Mouse (Mus musculus) liver, embryonic 11.5 days (tissue): ENCODE results near the gene Slc35g1. TPM values are rescaled to one million over a fixed set of nuclear protein-coding genes. Genes with fewer than 3 reads are reported as not detected.
A peak's percentile ranks its signal among the peaks of the same experiment; 100 is the strongest.

Source experiments
- ATAC-seq: fragments of 200-750 bp; cut with Nextera tagmentation; replicated peaks from 2 replicates; pipeline ENCODE4 v1.8.0; 2017; ENCODE audit warnings: moderate number of reproducible peaks, mild to moderate bottlenecking, moderate TSS enrichment, moderate library complexity; ENCODE audit not compliant: low FRiP score
- DNase-seq: peaks from one replicate; pipeline ENCODE4 v3.0.0-alpha.2; 2017; ENCODE audit warnings: low spot score
- H3K27ac ChIP-seq: fragments of 300-500 bp; sonication (generic); 2 replicates; pipeline ENCODE4 v1.5.1; 2014; ENCODE audit warnings: mild to moderate bottlenecking, low read depth, low read length, control low read depth
- H3K27me3 ChIP-seq: fragments of 300-500 bp; sonication (generic); replicated peaks from 2 replicates; pipeline ENCODE4 v1.6.1; 2014; ENCODE audit warnings: low read length, mixed read lengths; ENCODE audit not compliant: control insufficient read depth, insufficient read depth
- H3K36me3 ChIP-seq: fragments of 300-500 bp; sonication (generic); 2 replicates; pipeline ENCODE4 v1.6.1; 2014; ENCODE audit warnings: mild to moderate bottlenecking, low read length, moderate library complexity, mixed read lengths; ENCODE audit not compliant: control insufficient read depth, insufficient read depth
- H3K4me1 ChIP-seq: fragments of 300-500 bp; sonication (generic); replicated peaks from 2 replicates; pipeline ENCODE4 v1.6.1; 2014; ENCODE audit warnings: low read length, mixed read lengths; ENCODE audit not compliant: control insufficient read depth, insufficient read depth
- H3K4me2 ChIP-seq: fragments of 300-500 bp; sonication (generic); 2 replicates; pipeline ENCODE4 v1.6.1; 2014; ENCODE audit warnings: mild to moderate bottlenecking, control low read depth, moderate library complexity
- H3K4me3 ChIP-seq: fragments of 300-500 bp; sonication (generic); 2 replicates; pipeline ENCODE4 v1.5.1; 2014; ENCODE audit warnings: low read depth, low read length, control low read depth
- H3K9ac ChIP-seq: fragments of 300-500 bp; sonication (generic); 2 replicates; pipeline ENCODE4 v1.6.1; 2014; ENCODE audit warnings: low read depth, low read length, control low read depth
- H3K9me3 ChIP-seq: fragments of 300-500 bp; sonication (generic); 2 replicates; pipeline ENCODE4 v1.6.1; 2016; ENCODE audit warnings: low read length, inconsistent platforms, mixed read lengths; ENCODE audit not compliant: control insufficient read depth
- WGBS: fragments of 180-500 bp; shearing (Covaris S2); extraction: QIAGEN DNeasy Blood & Tissue Kit; methylation state at CpG from one replicate; pipeline ENCODE4 v1.1.7; 2014; 5-methylcytosine and 5-hydroxymethylcytosine counted together
- polyA plus RNA-seq: library from polyadenylated mRNA; unstranded; fragments of >200 nt; fragmentation: Nextera tagmentation; extraction: Ambion mirVana; gene quantifications from 2 replicates; pipeline ENCODE4 v1.2.1, GENCODE M21; 2014

Slc35g1 gene
- polyA plus RNA-seq: 9.1 and 9.4 TPM in 2 replicates

DNA sequence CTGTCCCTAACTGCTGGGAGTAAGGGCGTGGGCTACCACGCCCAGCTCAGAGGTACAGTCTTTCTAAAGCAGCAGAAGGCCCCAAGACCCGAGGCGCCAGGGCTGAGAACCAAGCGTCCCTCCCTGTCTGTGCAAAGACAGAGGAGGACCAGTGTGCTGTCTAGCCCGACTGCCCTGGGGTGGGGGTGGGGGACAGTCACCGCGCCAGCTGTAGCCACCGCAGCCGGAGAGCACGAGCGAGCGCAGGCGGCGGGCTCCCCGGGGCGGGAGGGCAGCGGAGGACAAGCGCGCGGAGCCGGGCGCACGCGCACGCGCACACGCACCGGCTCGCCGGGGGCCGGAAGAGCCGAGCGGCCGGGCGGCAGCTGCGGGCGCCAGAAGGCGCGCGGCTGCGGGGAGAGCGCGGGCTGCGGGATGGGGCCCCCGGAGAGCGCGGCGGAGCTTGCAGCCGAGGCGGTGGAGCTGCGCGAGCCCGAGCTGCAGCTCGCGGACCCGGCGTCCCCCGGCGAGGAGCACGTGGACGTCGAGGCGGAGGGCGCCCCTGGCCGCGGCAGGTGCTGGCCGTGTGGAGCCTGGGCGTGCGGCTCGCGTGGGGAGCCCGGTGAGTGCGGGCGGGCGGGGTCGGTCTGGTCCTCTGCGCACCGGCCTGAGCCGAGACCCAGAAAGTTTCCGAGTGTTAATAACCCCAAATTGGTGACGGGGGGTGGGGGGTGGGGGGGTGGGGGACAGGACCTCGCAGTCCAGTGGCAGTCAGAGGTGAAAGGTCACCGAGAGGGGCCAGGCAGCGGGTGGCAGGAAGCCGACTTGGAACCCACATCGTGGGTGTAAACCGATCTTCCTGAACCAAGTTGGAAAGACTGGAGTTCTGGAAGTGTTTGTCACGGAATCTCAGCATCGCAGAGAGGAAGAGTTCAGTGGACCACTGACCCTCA is at the start of gene Slc35g1:
TSS of gene Slc35g1 (plus strand) at position 280 of the 932 bp plus-strand sequence.
- peak within 1 kb of the TSS; percentile 75 for H3K9ac ChIP-seq
- peak within 1 kb of the TSS; percentile 73 for H3K4me2 ChIP-seq
- peak within 1 kb of the TSS; percentile 2; the same call in 1 of the 2 replicates for H3K27ac ChIP-seq
- peak; percentile 82 for DNase-seq
- H3K27me3 ChIP-seq: no peaks in the 10 kb centered on the region
- WGBS: 1% methylated on average over 74 of the region's 90 CpGs
- peak; percentile 89 for ATAC-seq
- H3K36me3 ChIP-seq: no peaks in the 10 kb centered on the region
- peak within 1 kb of the TSS; percentile 62 for H3K4me3 ChIP-seq
- no peaks in the 10 kb centered on the region for H3K9me3 ChIP-seq
- H3K4me1 ChIP-seq: peaks cover 7% of the 10 kb centered on the region; the same call in 1 of the 2 replicates

DNA sequence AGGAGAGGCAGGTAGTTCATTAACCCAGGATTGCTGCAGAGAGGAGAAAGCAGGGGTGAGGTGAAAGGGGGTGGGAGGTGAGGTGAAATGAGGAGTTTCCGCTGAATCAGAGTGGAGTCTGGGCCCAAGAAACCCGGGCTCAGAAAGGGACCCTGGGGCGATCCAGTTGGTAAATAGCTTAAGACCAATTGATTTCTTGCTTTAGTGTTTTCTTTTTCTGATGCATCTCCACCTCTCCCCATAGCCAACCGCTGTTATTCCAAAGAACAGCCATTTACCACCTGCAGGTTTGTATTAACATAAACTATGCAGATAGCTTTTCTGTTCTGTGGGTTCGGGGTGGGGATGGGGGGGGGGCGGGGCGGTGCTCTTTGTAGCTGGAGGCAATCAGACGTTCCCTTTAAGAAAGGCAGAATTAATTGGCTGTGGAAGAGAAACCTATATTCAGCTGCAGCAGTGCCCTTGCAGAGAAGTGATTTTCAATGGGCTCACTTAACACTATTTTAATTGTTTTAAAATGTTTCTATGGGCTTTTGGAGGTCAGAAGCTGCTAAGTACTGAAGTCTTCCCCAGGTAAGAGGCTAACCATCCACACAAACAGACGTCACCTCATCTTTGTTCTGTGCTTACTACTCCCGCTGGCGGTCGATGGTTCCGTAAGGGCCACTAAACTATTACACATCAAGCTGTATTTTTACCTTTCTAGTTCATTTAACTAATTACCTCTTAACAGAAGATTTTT is 47.3 kb upstream of the Slc35g1 start:
- Histone ChIP-seq H3K27me3 (no peaks in the 10 kb centered on the region), H3K36me3 (no peaks in the 10 kb centered on the region), H3K4me3 (no peak overlapping the region), H3K9ac (no peak overlapping the region), H3K9me3 (no peaks in the 10 kb centered on the region; the same call in 1 of the 2 replicates), H3K4me1 (no peaks in the 10 kb centered on the region), H3K27ac (no peak overlapping the region), H3K4me2 (no peak overlapping the region)
- no peak for DNase-seq
- WGBS: 36% methylated on average over 13 of the region's 13 CpGs
- no peak for ATAC-seq

DNA sequence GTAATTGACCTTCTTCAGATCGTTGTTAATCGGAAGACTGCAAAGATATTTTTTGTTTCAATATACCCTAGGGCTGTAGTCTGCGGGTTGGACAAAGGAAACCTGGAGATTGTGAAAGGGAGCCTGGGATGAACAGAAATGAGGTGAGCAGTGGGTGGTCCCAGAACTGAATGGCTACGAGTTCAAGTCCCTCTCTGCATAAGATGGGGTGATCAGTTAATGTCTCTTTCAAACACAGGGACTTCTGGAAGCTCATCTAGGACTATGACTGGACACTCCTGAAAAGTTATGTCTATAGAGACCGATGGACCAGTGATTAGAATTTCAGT is 46.8 kb upstream of the Slc35g1 start:
- H3K4me1 ChIP-seq: no peaks in the 10 kb centered on the region
- no peak overlapping the region for H3K4me3 ChIP-seq
- H3K36me3 ChIP-seq: no peaks in the 10 kb centered on the region
- no peak overlapping the region for H3K4me2 ChIP-seq
- WGBS: 74% methylated on average over 5 of the region's 5 CpGs
- no peak for ATAC-seq
- H3K27ac ChIP-seq: no peak overlapping the region
- H3K27me3 ChIP-seq: no peaks in the 10 kb centered on the region
- DNase-seq: no peak
- no peaks in the 10 kb centered on the region; the same call in 1 of the 2 replicates for H3K9me3 ChIP-seq
- no peak overlapping the region for H3K9ac ChIP-seq

DNA sequence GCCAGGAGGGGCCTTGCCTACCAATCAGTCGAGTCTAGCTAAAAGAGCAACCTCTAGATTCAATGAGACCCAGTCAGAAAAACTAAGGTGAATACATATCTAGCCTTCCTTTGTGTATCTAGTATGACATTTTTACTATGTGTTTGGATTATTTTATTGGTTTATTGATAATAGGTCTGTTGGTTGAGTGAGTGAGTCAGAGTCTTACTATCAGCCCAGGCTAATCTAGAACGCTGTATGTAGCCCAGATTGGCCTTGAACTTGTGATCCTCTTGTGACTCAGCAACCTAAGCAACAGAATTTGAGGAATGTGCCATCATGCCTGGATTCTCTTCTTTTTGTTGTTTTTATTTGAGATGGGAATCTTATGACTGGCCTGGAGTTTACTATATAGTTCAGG is 44.6 kb upstream of the Slc35g1 start:
- Histone ChIP-seq H3K27ac (no peak overlapping the region), H3K27me3 (no peaks in the 10 kb centered on the region), H3K9ac (no peak overlapping the region), H3K4me3 (no peak overlapping the region), H3K4me2 (no peak overlapping the region), H3K4me1 (no peaks in the 10 kb centered on the region), H3K9me3 (no peaks in the 10 kb centered on the region), H3K36me3 (no peaks in the 10 kb centered on the region)
- 78% methylated on average over 2 of the region's 2 CpGs for WGBS
- no peak for ATAC-seq
- DNase-seq: no peak

DNA sequence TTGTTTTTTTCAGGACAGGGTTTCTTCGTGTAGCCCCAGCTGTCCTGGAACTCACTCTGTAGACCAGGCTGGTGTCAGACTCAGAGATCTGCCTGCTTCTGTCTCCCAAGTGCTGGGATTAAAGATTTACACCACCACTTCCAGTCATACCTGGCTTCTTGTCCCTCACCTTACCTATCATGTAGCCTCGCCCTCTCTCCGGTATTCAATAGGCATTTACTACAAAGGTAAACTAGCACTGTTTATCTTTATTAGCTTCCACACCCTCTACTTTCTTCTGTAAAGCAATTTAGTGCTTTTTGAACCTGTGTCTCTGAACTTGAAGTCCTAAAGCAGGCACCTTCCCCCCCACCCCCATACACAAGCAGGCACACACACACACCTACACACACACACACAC is 44.1 kb upstream of the Slc35g1 start:
- no peaks in the 10 kb centered on the region for H3K27me3 ChIP-seq
- no peaks in the 10 kb centered on the region for H3K36me3 ChIP-seq
- H3K4me2 ChIP-seq: no peak overlapping the region
- no peaks in the 10 kb centered on the region for H3K4me1 ChIP-seq
- H3K27ac ChIP-seq: no peak overlapping the region
- 75% methylated on average over 3 of the region's 3 CpGs for WGBS
- no peaks in the 10 kb centered on the region for H3K9me3 ChIP-seq
- H3K4me3 ChIP-seq: no peak overlapping the region
- H3K9ac ChIP-seq: no peak overlapping the region
- DNase-seq (no peak), ATAC-seq (no peak)

DNA sequence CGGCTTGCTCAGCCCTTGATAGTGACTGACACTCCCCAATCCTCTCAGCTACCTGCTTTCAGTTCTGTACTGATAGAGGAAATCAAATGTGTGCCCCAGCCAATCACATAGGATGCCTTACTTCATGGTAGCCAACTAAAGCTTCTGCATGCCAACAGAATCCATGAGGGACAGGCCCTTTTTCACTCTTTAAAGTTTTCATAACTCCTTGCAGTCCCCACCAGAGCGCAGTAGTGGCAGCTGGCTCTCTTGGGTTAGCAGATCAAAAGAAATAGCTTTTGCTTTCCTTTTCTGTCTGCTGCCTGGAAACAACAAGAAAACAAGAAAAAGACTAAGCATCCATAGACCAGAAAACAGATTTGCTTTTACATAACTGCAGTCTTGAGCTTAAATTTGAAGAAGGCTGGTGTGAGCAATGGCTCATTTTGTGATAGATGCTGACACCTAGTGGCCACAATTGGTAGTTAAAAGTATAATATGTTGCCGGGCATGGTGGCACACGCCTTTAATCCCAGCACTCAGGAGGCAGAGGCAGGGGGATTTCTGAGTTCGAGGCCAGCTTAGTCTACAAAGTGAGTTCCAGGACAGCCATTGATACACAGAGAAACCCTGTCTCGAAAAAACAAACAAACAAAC is 43.2 kb upstream of the Slc35g1 start:
- Histone ChIP-seq H3K27ac (no peak overlapping the region), H3K9ac (no peak overlapping the region), H3K27me3 (no peaks in the 10 kb centered on the region), H3K4me3 (no peak overlapping the region), H3K9me3 (no peaks in the 10 kb centered on the region), H3K36me3 (no peaks in the 10 kb centered on the region), H3K4me2 (no peak overlapping the region), H3K4me1 (no peaks in the 10 kb centered on the region)
- ATAC-seq: no peak
- 32% methylated on average over 6 of the region's 6 CpGs for WGBS
- no peak for DNase-seq

DNA sequence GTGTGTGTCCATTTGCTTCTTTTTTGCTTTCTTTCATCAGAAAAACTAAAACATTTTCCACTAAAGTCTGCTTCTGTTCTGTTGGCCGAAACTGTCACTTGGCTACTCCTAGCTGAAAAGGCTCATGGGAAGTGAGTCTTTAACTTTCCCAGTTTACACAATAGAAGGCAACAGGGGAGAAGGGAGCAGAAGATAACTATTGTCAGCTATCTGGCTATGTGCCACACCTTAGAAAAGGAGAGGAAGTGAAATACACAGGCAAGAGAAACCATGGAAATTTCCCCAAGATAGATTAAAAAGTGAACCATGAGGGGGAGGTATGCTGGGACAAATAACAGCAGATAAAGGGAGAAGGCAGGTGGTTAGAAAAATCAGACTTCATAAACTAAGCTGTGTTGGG is 41.5 kb upstream of the Slc35g1 start:
- WGBS: 80% methylated on average over 1 of the region's 1 CpGs
- no peak for ATAC-seq
- H3K27me3 ChIP-seq: no peaks in the 10 kb centered on the region

DNA sequence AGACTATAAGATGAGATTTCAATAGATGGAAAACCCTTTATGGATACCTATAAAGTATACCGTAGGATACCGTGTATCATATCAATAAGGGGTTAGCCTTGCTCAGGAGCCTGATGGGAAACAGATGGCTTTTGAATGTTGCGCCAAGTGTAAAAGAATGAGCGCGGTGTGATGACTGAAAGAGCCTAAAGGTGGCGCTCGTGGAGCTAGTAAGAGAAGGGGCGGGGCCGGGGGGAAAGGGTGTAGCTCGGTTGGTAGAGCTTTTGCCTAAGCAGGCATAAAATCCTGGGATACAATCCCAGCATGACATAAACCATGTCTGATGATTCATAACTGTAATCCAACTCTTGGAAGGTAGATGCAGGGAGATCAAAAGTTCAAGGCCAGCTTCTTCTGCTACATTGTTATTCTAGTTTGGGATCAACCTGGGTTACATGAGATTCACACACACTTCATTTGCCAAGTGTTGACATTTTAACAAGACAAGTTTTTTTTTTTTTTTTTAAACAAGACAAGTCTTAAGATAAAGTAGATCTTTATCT is 40.9 kb upstream of the Slc35g1 start:
- no peak for DNase-seq

More for the DNA sequence above, 41.5 kb upstream of the Slc35g1 start:
- no peaks in the 10 kb centered on the region for H3K36me3 ChIP-seq
- H3K4me2 ChIP-seq: no peak overlapping the region
- H3K9me3 ChIP-seq: no peaks in the 10 kb centered on the region
- no peak for DNase-seq
- H3K9ac ChIP-seq: no peak overlapping the region
- no peak overlapping the region for H3K4me3 ChIP-seq
- H3K27ac ChIP-seq: no peak overlapping the region
- no peaks in the 10 kb centered on the region for H3K4me1 ChIP-seq

More for the DNA sequence above, 40.9 kb upstream of the Slc35g1 start:
- Histone ChIP-seq H3K9ac (no peak overlapping the region), H3K4me2 (no peak overlapping the region), H3K27me3 (no peaks in the 10 kb centered on the region), H3K4me1 (no peaks in the 10 kb centered on the region), H3K4me3 (no peak overlapping the region), H3K27ac (no peak overlapping the region), H3K9me3 (no peaks in the 10 kb centered on the region), H3K36me3 (no peaks in the 10 kb centered on the region)
- 49% methylated on average over 10 of the region's 10 CpGs for WGBS
- ATAC-seq: no peak
